Mouse (Mus musculus) liver, postnatal 0 days (tissue): ENCODE results near the gene Elac2.

ENCODE experiments used
- CTCF ChIP-seq: sonication (generic); IDR thresholded peaks from 2 replicates; pipeline ENCODE4 v1.5.1; 2016; ENCODE audit warnings: antibody characterized with exemption, low read depth
- EP300 ChIP-seq: IDR thresholded peaks from 2 replicates; pipeline ENCODE4 v1.6.1; 2016; ENCODE audit warnings: antibody characterized with exemption, low read depth, mild to moderate bottlenecking

DNA sequence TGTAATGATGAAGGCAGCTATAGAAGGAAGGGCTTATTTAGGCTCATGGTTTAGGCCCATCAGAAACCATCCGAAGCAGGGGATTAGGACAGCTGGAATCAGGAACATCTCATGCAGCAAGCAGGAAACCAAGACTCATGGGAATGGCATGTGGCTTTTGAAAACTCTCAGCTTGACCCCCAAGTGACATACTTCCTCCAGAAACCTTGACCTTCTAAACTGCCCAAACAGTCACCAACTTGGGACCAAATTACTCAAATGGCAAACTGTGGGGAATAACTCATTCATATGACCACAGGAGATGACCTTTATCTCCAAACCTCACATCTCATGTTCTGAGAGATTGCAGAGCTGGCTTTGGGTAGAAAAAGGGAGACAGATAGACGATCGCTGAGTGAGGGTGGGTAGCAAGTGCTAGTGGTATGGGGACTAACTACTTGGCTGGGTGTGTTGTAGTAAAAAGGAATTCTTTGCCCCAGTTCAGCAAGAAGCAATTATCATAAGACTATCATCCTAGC is 7.3 kb upstream of the Elac2 start:
- TF ChIP-seq CTCF (no peak), EP300 (no peak)
